Mouse (Mus musculus): ENCODE results near the gene Tm4sf4.

DNA sequence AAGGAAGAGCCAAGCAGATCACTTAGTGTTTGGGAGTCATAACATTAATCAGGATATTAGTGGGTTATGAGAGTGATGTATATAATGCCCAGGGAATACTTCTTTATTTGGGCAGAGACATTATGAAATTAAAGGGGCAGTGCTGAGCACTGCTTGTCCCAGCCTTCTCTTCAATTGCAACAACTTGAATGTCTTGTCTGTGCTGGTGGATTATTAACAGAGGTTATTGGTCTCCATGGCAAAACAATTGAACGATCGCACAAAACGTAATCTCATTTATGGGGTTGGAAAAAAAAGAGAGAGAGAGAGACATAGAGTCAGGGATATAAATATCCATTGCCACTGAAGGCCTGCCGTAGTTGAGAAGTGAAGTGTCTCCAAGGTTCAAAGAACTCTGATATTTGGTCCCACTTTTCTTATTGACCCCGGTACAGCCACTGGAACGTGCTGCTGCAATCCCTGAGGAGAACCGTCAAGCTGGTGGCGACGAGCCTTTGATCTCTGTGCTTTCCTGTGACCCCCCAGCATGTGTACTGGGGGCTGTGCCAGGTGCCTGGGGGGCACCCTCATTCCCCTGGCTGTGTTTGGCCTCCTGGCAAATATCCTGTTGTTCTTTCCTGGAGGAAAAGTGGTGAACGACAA, at the start of gene Tm4sf4:
- TF ChIP-seq CTCF (IDR thresholded peaks at IDR 0.05; ENCODE audit: insufficient read depth, low read length) = no peak
- TF ChIP-seq POLR2A (IDR thresholded peaks at IDR 0.05; ENCODE audit: borderline replicate concordance, extremely low read depth, low read depth, low read length) = no peak

All from lung, adult 2 months (tissue).